Mouse (Mus musculus): ENCODE measurements at regions not wholly inside any gene's neighbourhood (a gene's known extent, or its start where the extent isn't known, plus 50 kb on each side); places are given as distances from the start of the nearest gene placed in this dataset.

GRCm38 (mm10) chr13:47642341-47642740 lies 519.9 kb downstream of the Rnf144b start:
- H3K36me3 ChIP-seq (replicated peaks; ENCODE audit: control insufficient read depth, insufficient read depth, low read depth) = no peaks in the 10 kb centered on the region
- no peak overlapping the region for H3K9ac ChIP-seq (replicated peaks)
- H3K9me3 ChIP-seq (ENCODE audit: control insufficient read depth, low read length) = no peaks in the 10 kb centered on the region
- no peaks in the 10 kb centered on the region for H3K27me3 ChIP-seq (ENCODE audit: control insufficient read depth, insufficient read depth, low read length)
- no peak for DNase-seq (ENCODE audit: low read depth in 3 of 3, low spot score in 3 of 3)
- WGBS (ENCODE audit: insufficient replicate concordance) = 63% methylated on average over 10 of the region's 10 CpGs
- TF ChIP-seq EP300 (IDR thresholded peaks at IDR 0.05; ENCODE audit: low read depth) = no peak
- TF ChIP-seq CTCF (IDR thresholded peaks at IDR 0.05; ENCODE audit: low read depth) = peak; percentile 26; the same call in 1 of the 2 replicates
- ATAC-seq (ENCODE audit: insufficient read depth) = no peak
- no peak overlapping the region for H3K27ac ChIP-seq
- H3K4me1 ChIP-seq (replicated peaks; ENCODE audit: control insufficient read depth in 2 of 2, insufficient read depth in 2 of 2, low read length in 1 of 2) = no peaks in the 10 kb centered on the region
- no peak overlapping the region for H3K4me3 ChIP-seq (ENCODE audit: insufficient read depth in 1 of 2, low read depth in 2 of 2, low read length in 2 of 2)
- no peak overlapping the region for H3K4me2 ChIP-seq (ENCODE audit: low read depth)

GRCm38 (mm10) chr13:47645081-47645480 lies 522.6 kb downstream of the Rnf144b start:
- no peak for TF ChIP-seq EP300 (IDR thresholded peaks at IDR 0.05; ENCODE audit: low read depth)
- TF ChIP-seq CTCF (IDR thresholded peaks at IDR 0.05; ENCODE audit: low read depth) = no peak
- WGBS (ENCODE audit: insufficient replicate concordance) = 62% methylated on average over 10 of the region's 10 CpGs
- Histone ChIP-seq H3K4me2 (ENCODE audit: low read depth) (no peak overlapping the region), H3K27ac (no peak overlapping the region), H3K4me3 (ENCODE audit: insufficient read depth in 1 of 2, low read depth in 2 of 2, low read length in 2 of 2) (no peak overlapping the region), H3K36me3 (replicated peaks; ENCODE audit: control insufficient read depth, insufficient read depth, low read depth) (no peaks in the 10 kb centered on the region), H3K9ac (replicated peaks) (no peak overlapping the region), H3K4me1 (replicated peaks; ENCODE audit: control insufficient read depth in 2 of 2, insufficient read depth in 2 of 2, low read length in 1 of 2) (no peaks in the 10 kb centered on the region), H3K9me3 (ENCODE audit: control insufficient read depth, low read length) (no peaks in the 10 kb centered on the region), H3K27me3 (ENCODE audit: control insufficient read depth, insufficient read depth, low read length) (no peaks in the 10 kb centered on the region)
- ATAC-seq (ENCODE audit: insufficient read depth) (no peak), DNase-seq (ENCODE audit: low read depth in 3 of 3, low spot score in 3 of 3) (no peak)

- Histone ChIP-seq H3K4me3 (ENCODE audit: insufficient read depth in 1 of 2, low read depth in 2 of 2, low read length in 2 of 2) (no peak overlapping the region), H3K4me1 (replicated peaks; ENCODE audit: control insufficient read depth in 2 of 2, insufficient read depth in 2 of 2, low read length in 1 of 2) (no peaks in the 10 kb centered on the region), H3K4me2 (ENCODE audit: low read depth) (no peak overlapping the region), H3K27ac (no peak overlapping the region), H3K36me3 (replicated peaks; ENCODE audit: control insufficient read depth, insufficient read depth, low read depth) (no peaks in the 10 kb centered on the region), H3K27me3 (ENCODE audit: control insufficient read depth, insufficient read depth, low read length) (no peaks in the 10 kb centered on the region), H3K9ac (replicated peaks) (no peak overlapping the region), H3K9me3 (ENCODE audit: control insufficient read depth, low read length) (no peaks in the 10 kb centered on the region)
- TF ChIP-seq EP300 (IDR thresholded peaks at IDR 0.05; ENCODE audit: low read depth) (no peak), CTCF (IDR thresholded peaks at IDR 0.05; ENCODE audit: low read depth) (no peak)
- 47% methylated on average over 5 of the region's 5 CpGs for WGBS (ENCODE audit: insufficient replicate concordance)
- ATAC-seq (ENCODE audit: insufficient read depth) (no peak), DNase-seq (ENCODE audit: low read depth in 3 of 3, low spot score in 3 of 3) (no peak)
Measured at GRCm38 (mm10) chr13:47647693-47648092, 525.2 kb downstream of the Rnf144b start.

- H3K36me3 ChIP-seq (replicated peaks; ENCODE audit: control insufficient read depth, insufficient read depth, low read depth) = no peaks in the 10 kb centered on the region
- no peak overlapping the region for H3K9ac ChIP-seq (replicated peaks)
- no peak overlapping the region for H3K4me2 ChIP-seq (ENCODE audit: low read depth)
- no peaks in the 10 kb centered on the region for H3K4me1 ChIP-seq (replicated peaks; ENCODE audit: control insufficient read depth in 2 of 2, insufficient read depth in 2 of 2, low read length in 1 of 2)
- 73% methylated on average over 13 of the region's 13 CpGs for WGBS (ENCODE audit: insufficient replicate concordance)
- ATAC-seq (ENCODE audit: insufficient read depth) (no peak), DNase-seq (ENCODE audit: low read depth in 3 of 3, low spot score in 3 of 3) (no peak)
- H3K4me3 ChIP-seq (ENCODE audit: insufficient read depth in 1 of 2, low read depth in 2 of 2, low read length in 2 of 2) = no peak overlapping the region
- TF ChIP-seq CTCF (IDR thresholded peaks at IDR 0.05; ENCODE audit: low read depth) (no peak), EP300 (IDR thresholded peaks at IDR 0.05; ENCODE audit: low read depth) (no peak)
- H3K27ac ChIP-seq = no peak overlapping the region
- no peaks in the 10 kb centered on the region for H3K9me3 ChIP-seq (ENCODE audit: control insufficient read depth, low read length)
- H3K27me3 ChIP-seq (ENCODE audit: control insufficient read depth, insufficient read depth, low read length) = no peaks in the 10 kb centered on the region
Measured at GRCm38 (mm10) chr13:47650093-47650492, 527.6 kb downstream of the Rnf144b start.

GRCm38 (mm10) chr13:47666470-47666869 lies 544.0 kb downstream of the Rnf144b start:
- Histone ChIP-seq H3K9me3 (ENCODE audit: control insufficient read depth, low read length) (no peaks in the 10 kb centered on the region), H3K4me1 (replicated peaks; ENCODE audit: control insufficient read depth in 2 of 2, insufficient read depth in 2 of 2, low read length in 1 of 2) (no peaks in the 10 kb centered on the region), H3K36me3 (replicated peaks; ENCODE audit: control insufficient read depth, insufficient read depth, low read depth) (no peaks in the 10 kb centered on the region), H3K4me2 (ENCODE audit: low read depth) (no peak overlapping the region), H3K27ac (no peak overlapping the region), H3K27me3 (ENCODE audit: control insufficient read depth, insufficient read depth, low read length) (no peaks in the 10 kb centered on the region), H3K4me3 (ENCODE audit: insufficient read depth in 1 of 2, low read depth in 2 of 2, low read length in 2 of 2) (no peak overlapping the region), H3K9ac (replicated peaks) (no peak overlapping the region)
- TF ChIP-seq EP300 (IDR thresholded peaks at IDR 0.05; ENCODE audit: low read depth) = no peak
- TF ChIP-seq CTCF (IDR thresholded peaks at IDR 0.05; ENCODE audit: low read depth) = no peak
- no peak for ATAC-seq (ENCODE audit: insufficient read depth)
- 47% methylated on average over 3 of the region's 3 CpGs for WGBS (ENCODE audit: insufficient replicate concordance)
- no peak for DNase-seq (ENCODE audit: low read depth in 3 of 3, low spot score in 3 of 3)
